Mouse (Mus musculus) heart, adult 11 months (tissue): ENCODE data around the gene E130208F15Rik.

Experiments
- DNase-seq: peaks from one replicate; pipeline ENCODE4 v3.0.0; 2022

Gene E130208F15Rik

GRCm38 (mm10) chr7:30308076-30309005 is 13.2 kb upstream of the E130208F15Rik start, which contains the start of gene Alkbh6:
Gene Alkbh6 (plus strand): TSS chr7:30308717.
- peak; percentile 100 for DNase-seq

- DNase-seq = peak; percentile 87
Measured at GRCm38 (mm10) chr7:30309395-30310129, 12.0 kb upstream of the E130208F15Rik start.

GRCm38 (mm10) chr7:30310136-30310535 is 11.4 kb upstream of the E130208F15Rik start:
- DNase-seq = peak; percentile 86

GRCm38 (mm10) chr7:30313666-30314320 is 7.7 kb upstream of the E130208F15Rik start:
- peak; percentile 86 for DNase-seq

- no peak for DNase-seq
Measured at GRCm38 (mm10) chr7:30314721-30315155, 6.8 kb upstream of the E130208F15Rik start, which contains the start of gene Syne4. Gene Syne4 (plus strand): TSS chr7:30314807.

DNA sequence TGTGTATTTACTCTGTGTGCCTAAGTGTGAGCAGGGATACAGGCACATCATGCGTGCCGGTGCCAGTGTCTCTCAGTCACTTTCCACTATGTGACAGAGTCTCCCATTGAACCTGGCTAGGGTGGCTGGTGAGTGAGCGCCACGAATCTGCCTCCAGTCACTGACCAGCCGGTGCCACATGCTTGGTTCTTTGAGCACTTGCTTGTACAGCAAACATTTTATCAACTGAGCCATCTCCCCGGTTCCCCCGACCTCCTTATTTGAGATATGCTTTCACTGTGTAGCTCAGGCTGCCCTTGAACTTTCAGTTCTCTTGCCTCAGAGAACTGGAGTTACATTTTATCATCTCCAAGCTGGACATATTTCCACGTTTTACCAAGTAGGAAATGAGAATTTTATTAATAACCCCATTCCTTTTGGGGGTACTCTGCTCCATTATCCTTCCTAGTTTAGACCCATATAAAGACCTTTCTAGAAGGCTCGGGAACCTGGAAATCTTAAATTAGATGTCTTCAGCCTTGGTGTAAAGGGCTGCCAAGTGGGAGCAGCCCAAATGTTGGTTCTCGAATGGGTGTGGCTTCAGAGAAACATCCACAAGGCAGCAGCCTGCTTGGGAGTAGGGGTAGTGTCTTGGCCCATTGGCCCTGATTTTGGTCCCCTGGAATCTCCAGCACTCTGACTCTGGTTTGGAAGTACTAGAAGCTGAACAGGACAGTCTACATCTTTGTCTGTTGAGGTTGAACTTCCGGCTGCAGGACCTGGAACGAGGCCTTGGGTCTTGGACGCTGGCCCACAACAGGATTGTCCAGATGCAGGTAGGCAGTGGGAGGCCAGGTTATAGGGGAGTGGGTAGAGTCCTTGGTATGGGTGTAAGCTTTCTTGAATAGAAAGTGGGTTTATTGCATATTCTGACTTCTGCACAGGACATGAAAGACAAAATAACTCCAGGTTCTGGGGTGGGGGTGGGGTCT is 5.7 kb upstream of the E130208F15Rik start:
- no peak for DNase-seq

- no peak for DNase-seq
Measured at GRCm38 (mm10) chr7:30318142-30318541, 3.4 kb upstream of the E130208F15Rik start.

GRCm38 (mm10) chr7:30320946-30321345 is 594 bp upstream of the E130208F15Rik start:
- no peak for DNase-seq

GRCm38 (mm10) chr7:30322285-30322667 is 736 bp downstream of the E130208F15Rik start:
- peak; percentile 100 for DNase-seq

GRCm38 (mm10) chr7:30322865-30323264 is 1.3 kb downstream of the E130208F15Rik start:
- DNase-seq = no peak

DNA sequence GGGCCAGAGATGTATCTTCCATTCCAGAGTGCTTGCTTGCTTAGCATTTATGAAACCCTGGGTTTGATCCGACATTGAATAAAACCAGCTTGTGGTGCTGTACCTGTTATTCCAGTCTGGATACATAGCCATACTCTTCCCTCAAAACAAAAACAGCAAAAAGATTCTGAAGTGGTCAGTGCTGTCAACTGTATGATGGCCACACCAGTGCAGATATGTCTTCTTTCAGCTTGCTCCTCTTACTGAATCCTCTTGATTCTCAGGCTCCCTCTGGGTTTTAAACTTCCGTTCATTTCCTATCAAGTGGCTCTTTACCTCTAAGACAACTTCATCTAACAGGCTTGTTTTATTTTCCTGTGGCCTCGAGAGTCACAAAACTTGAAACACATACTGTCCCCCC is 2.3 kb downstream of the E130208F15Rik start, which contains the start of gene Sdhaf1:
Sdhaf1 (minus strand) TSS at position 101 of the 400 bp plus-strand sequence.
- DNase-seq = no peak

DNA sequence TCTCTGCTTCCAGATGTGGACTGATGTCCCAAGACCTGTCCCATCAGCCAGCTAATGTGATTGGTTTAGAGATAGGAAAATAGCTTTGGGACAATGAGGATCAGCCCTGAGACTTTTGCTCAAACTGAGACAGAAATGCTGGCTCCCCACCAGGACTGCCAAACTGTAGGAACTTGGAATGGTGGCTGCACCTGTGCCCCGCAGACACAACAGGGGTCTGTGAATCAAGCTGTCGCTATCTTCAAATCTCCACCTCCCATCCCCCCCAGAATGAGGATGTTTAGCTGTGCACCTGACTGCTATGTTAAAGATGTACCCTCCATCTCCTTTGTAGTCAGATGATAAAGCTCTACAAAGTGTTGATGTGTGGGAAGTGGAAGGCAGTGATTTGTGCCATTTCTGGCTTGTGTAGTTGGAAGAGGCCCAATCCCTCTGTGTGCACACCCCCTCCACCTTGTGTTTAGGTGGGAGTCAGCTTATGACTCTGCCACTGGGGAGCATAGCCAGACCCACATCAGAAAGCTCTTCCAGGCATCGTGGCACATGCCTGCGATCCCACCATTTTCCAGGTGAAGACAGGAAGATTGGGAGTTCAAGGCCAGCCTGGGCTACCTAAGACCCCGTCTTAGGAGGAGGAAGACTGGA is 2.9 kb downstream of the E130208F15Rik start:
- no peak for DNase-seq

- no peak for DNase-seq
Measured at GRCm38 (mm10) chr7:30325364-30325763, 3.8 kb downstream of the E130208F15Rik start.

DNA sequence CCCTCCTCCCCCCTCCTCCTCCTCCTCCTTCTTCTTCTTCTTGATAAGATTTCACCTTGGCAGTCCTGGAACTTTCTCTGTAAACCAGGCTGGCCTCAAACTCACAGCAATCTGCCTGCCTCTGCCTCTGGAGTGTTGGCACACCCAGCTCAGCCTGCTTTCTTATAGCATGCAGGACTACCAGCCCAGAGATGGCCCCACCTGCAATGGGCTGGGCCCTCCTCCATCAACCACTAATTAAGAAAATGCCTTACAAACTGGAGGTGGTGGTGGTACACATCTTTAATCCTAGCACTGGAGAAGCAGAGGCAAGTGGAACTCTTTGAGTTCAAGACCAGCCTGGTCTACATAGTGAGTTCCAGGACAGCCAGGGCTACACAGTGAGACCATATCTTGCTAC is 4.9 kb downstream of the E130208F15Rik start:
- DNase-seq = no peak

DNA sequence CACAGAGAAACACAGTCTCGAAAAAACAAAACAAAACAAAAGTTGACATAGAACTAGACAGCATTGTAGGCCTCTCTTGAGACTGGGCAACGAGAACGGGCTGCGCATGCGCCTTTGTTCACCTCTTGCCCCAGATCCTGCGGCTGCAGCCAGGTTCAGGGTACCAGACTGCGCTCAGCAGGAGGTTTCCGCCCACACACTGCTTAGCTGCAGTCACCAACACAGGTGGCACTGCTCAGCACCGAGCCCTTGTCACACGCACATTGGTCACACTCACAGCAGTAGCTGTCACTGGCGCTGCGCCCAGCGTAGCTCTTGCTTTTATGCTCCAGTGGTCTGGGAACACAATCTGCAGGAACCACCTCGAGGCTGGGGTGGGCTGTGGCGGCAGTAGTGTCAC is 5.6 kb downstream of the E130208F15Rik start:
- no peak for DNase-seq

GRCm38 (mm10) chr7:30328379-30328778 is 6.8 kb downstream of the E130208F15Rik start:
- no peak for DNase-seq

- peak; percentile 97 for DNase-seq
Measured at GRCm38 (mm10) chr7:30331887-30332286, 10.3 kb downstream of the E130208F15Rik start.

DNA sequence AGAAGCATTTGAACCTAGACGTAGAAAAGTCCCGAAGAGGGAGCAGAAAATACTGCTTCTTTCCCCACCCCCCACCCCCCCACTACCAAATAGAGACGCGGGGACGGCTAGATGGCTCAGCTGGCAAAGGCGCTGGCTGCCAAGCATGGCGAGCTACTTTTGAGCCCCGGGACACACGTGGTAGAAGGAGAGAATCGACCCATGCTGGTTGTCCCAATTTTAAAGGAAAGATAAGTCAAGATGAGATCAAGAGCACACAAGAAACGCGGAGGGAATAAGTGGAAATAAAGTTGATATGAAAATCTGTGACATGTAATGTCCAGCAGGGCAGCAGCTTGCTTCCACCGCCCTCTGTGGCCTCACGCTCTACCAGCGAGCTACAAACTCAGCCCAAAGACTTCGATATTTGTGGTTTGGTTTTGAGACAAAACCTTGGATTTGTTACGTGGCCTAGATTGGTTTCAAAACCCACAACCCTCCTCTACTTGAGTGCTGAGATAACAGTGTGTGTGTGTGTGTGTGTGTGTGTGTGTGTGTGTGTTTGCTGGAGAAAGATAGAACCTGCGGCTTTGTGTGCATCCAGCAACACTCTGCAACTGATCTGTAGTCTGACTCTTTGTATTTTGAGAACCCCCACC is 11.2 kb downstream of the E130208F15Rik start:
- no peak for DNase-seq

- peak; percentile 95 for DNase-seq
Measured at GRCm38 (mm10) chr7:30333436-30333835, 11.9 kb downstream of the E130208F15Rik start.

- DNase-seq = no peak
Measured at GRCm38 (mm10) chr7:30334563-30334962, 13.0 kb downstream of the E130208F15Rik start.

DNA sequence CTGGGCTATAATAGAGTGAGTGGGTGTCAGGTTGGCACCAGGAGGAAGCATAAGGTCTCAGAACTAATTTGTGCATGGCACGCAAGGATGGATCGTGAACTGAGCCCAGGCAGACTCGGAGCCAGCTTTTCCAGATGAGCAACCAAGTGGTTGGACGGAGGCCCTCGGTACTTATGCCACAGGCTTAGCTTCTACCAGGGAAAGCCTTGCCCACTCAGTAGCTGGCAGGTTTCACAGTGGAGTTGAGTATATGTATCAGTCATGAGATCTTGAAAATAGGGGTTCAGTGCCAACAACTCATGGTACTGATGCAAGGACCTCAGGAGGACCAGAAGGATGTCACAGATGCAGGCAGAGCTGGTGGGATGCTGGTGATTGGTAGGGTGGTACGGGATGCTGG is 14.1 kb downstream of the E130208F15Rik start:
- DNase-seq = no peak
